ENCODE assay signal across 8 mouse cellular contexts in genomic region chr4:86669780-86670201, GRCm38 (mm10). TPM values are rescaled to one million over a fixed set of nuclear protein-coding genes. Genes with fewer than 3 reads are reported as not detected.
DNase-seq lines count a peak whose midpoint lies in the region; ATAC-seq and TF ChIP-seq lines count a peak whose summit lies in the region.

Gene Plin2, minus strand, starts transcription at chr4:86670060.

- peaks cover 12% of the 10 kb centered on the region for H3K79me2 ChIP-seq in MEL (ENCODE audit: control insufficient read depth, insufficient read depth, low read length, poor library complexity)

- H3K4me1 ChIP-seq in MEL (ENCODE audit: control insufficient read depth in 1 of 2, insufficient read depth in 2 of 2, low read length in 2 of 2), result peaks cover 42 to 67% of the 10 kb centered on the region in 2 experiments
- H3K4me1 ChIP-seq in cerebellum, adult 2 months (ENCODE audit: control insufficient read depth, insufficient read depth, low read length), result peaks cover 6% of the 10 kb centered on the region

- 2% methylated on average over 18 of the region's 18 CpGs for WGBS in cerebellum, adult 2 months

- no peak for TF ChIP-seq CTCF in MEL (IDR thresholded peaks at IDR 0.05 in 2 of 3, conservative IDR thresholded peaks at IDR 0.05 in 1 of 3; ENCODE audit: control insufficient read depth in 1 of 3, insufficient read depth in 1 of 3, low read depth in 2 of 3, low read length in 3 of 3, poor library complexity in 1 of 3, severe bottlenecking in 1 of 3)
- TF ChIP-seq CTCF in cerebellum, adult 2 months (IDR thresholded peaks at IDR 0.05; ENCODE audit: borderline replicate concordance, insufficient read depth, low read depth, low read length), result no peak

- H3K9me3 ChIP-seq in MEL (replicated peaks; ENCODE audit: insufficient read depth, low read length), result no peaks in the 10 kb centered on the region

- peak; percentile 48 to 56; a peak in 2 of 4 replicates for TF ChIP-seq POLR2A in MEL (IDR thresholded peaks at IDR 0.05; ENCODE audit: control insufficient read depth in 1 of 2, insufficient read depth in 1 of 2, low read depth in 1 of 2, low read length in 2 of 2, poor library complexity in 1 of 2)
- peak; percentile 49; the same call in 1 of the 2 replicates for TF ChIP-seq POLR2A in cerebellum, adult 2 months (IDR thresholded peaks at IDR 0.05; ENCODE audit: borderline replicate concordance, insufficient read depth, low read length)

- H3K27ac ChIP-seq in MEL (ENCODE audit: control insufficient read depth, low read depth, low read length), result peak within 1 kb of the TSS; percentile 85
- peak within 1 kb of the TSS; percentile 26; the same call in 1 of the 2 replicates for H3K27ac ChIP-seq in cerebellum, adult 2 months (ENCODE audit: insufficient read depth, low read length)

- peak within 1 kb of the TSS; percentile 82 to 98 for H3K4me3 ChIP-seq in MEL (ENCODE audit: control insufficient read depth in 1 of 2, insufficient read depth in 1 of 2, low read depth in 2 of 2, low read length in 2 of 2)
- H3K4me3 ChIP-seq in cerebellum, adult 2 months (replicated peaks; ENCODE audit: insufficient read depth, low read depth, low read length), result peak within 1 kb of the TSS; percentile 88

- no peak for TF ChIP-seq RAD21 in MEL (IDR thresholded peaks at IDR 0.05; ENCODE audit: low read depth, low read length)

- H3K27me3 ChIP-seq in MEL (ENCODE audit: control insufficient read depth in 1 of 2, insufficient read depth in 2 of 2, low read length in 2 of 2), result no peaks in the 10 kb centered on the region
- H3K27me3 ChIP-seq in cerebellum, adult 2 months (ENCODE audit: control insufficient read depth, insufficient read depth, low read length), result no peaks in the 10 kb centered on the region

- no peak for TF ChIP-seq EP300 in MEL (IDR thresholded peaks at IDR 0.05; ENCODE audit: low read depth in 1 of 2, low read length in 2 of 2)

- DNase-seq in MEL (ENCODE audit: low read depth, low spot score), result peak; percentile 74
- peak; percentile 69 to 70 for DNase-seq in cerebellum, adult 2 months
- DNase-seq in forelimb bud, embryonic 11.5 days (ENCODE audit: low read depth, low spot score), result peak; percentile 32
- DNase-seq in layer of hippocampus, adult 9-11 months, result peak; percentile 28
- DNase-seq in lung, postnatal 14 days, result peak; percentile 81
- peak; percentile 52 for DNase-seq in ovary, postnatal 14 days (ENCODE audit: low spot score)
- DNase-seq in thymus, postnatal 25 days, result peak; percentile 62

- peak within 1 kb of the TSS; percentile 91 for H3K9ac ChIP-seq in MEL (ENCODE audit: control insufficient read depth, low read depth, low read length, poor library complexity, severe bottlenecking)

- peak; percentile 62 to 70 for ATAC-seq in hematopoietic stem cell, adult 5-6 weeks (replicated peaks in 1 of 2; ENCODE audit: insufficient read depth in 1 of 2, low FRiP score in 2 of 2, low TSS enrichment in 1 of 2, low read depth in 1 of 2, poor library complexity in 2 of 2, severe bottlenecking in 2 of 2)

- peaks cover 2 to 64% of the 10 kb centered on the region in 2 experiments; a peak in 3 of 4 replicates for H3K36me3 ChIP-seq in MEL (ENCODE audit: control insufficient read depth in 1 of 2, insufficient read depth in 2 of 2, low read length in 2 of 2)

TF ChIP-seq in MEL, 35 proteins besides CTCF, POLR2A, EP300 and RAD21:
- TF ChIP-seq POLR2AphosphoS5 (IDR thresholded peaks at IDR 0.05; ENCODE audit: borderline replicate concordance, low read depth, low read length), result no peak
- peak in 1 of 2 experiments; percentile 56; a peak in 1 of 4 replicates for TF ChIP-seq USF2 (IDR thresholded peaks at IDR 0.05; ENCODE audit: borderline replicate concordance in 1 of 2, insufficient read depth in 1 of 2, low read depth in 1 of 2, low read length in 2 of 2)
- TF ChIP-seq USF1 (IDR thresholded peaks at IDR 0.05; ENCODE audit: low read depth, low read length), result peak; percentile 94
- no peak; the same call in 1 of the 2 replicates for TF ChIP-seq TBP (IDR thresholded peaks at IDR 0.05; ENCODE audit: low read depth, low read length)
- TF ChIP-seq TCF12 (IDR thresholded peaks at IDR 0.05; ENCODE audit: low read depth, low read length), result 0 out of 2 replicates have a peak, but pooled peaks have one; percentile 31
- TF ChIP-seq MXI1 (IDR thresholded peaks at IDR 0.05; ENCODE audit: low read depth, low read length), result peak; percentile 73; the same call in 1 of the 2 replicates
- TF ChIP-seq MAX (IDR thresholded peaks at IDR 0.05; ENCODE audit: low read length), result peak; percentile 57; the same call in 1 of the 2 replicates
- TF ChIP-seq JUND (IDR thresholded peaks at IDR 0.05; ENCODE audit: low read depth, low read length), result no peak
- TF ChIP-seq MAFK (IDR thresholded peaks at IDR 0.05; ENCODE audit: borderline replicate concordance, low read depth, low read length), result no peak
- no peak for TF ChIP-seq MEF2A (IDR thresholded peaks at IDR 0.05; ENCODE audit: extremely low read depth, insufficient replicate concordance, low read depth, low read length, poor library complexity, severe bottlenecking)
- TF ChIP-seq SIN3A (IDR thresholded peaks at IDR 0.05; ENCODE audit: low read length), result peak; percentile 40
- TF ChIP-seq NELFE (IDR thresholded peaks at IDR 0.05; ENCODE audit: low read depth, low read length), result 0 out of 2 replicates have a peak, but pooled peaks have one; percentile 37
- TF ChIP-seq BHLHE40 (IDR thresholded peaks at IDR 0.05; ENCODE audit: borderline replicate concordance, low read depth, low read length), result peak; percentile 50; the same call in 1 of the 2 replicates
- 0 out of 2 replicates have a peak, but pooled peaks have one; percentile 54 for TF ChIP-seq ZMIZ1 (IDR thresholded peaks at IDR 0.05; ENCODE audit: low read depth, low read length)
- 0 out of 2 replicates have a peak, but pooled peaks have one; percentile 35 for TF ChIP-seq HCFC1 (IDR thresholded peaks at IDR 0.05; ENCODE audit: low read depth, low read length)
- TF ChIP-seq TAL1 (IDR thresholded peaks at IDR 0.05; ENCODE audit: low read length), result no peak

RNA-seq across cellular contexts. Expression of gene Plin2, which starts in this region (rescaled TPM):
- total RNA-seq in MEL (2012; rRNA removed), result 45.9 and 75.9 TPM in 2 replicates
- polyA plus RNA-seq in MEL (2012; ENCODE audit: insufficient read depth in 1 of 2, insufficient read length in 2 of 2, low read depth in 1 of 2, low replicate concordance in 2 of 2, missing spikeins in 1 of 2), result 10 to 100 TPM in 1 of 2 experiments, not detected in 1; 92.2 TPM
- 25.5 and 26.7 TPM in 2 replicates for polyA plus RNA-seq in cerebellum, adult 2 months (2012; rRNA removed)
- 35.1 and 64.9 TPM in 2 replicates for total RNA-seq in hematopoietic stem cell, adult 5-6 weeks (2017)

Comparison
In these comparisons a context has a peak if more than half of its experiments do, and no peak if none do; other contexts are left out.
1. Peak in every context shown above with its lines: DNase-seq, ATAC-seq, H3K4me3 ChIP-seq and H3K27ac ChIP-seq.
2. DNase-seq: peak in every context shown above with its lines; median percentile 81 in lung, postnatal 14 days; 74 in MEL; 70 in cerebellum, adult 2 months; 62 in thymus, postnatal 25 days; 52 in ovary, postnatal 14 days; 32 in forelimb bud, embryonic 11.5 days; 28 in layer of hippocampus, adult 9-11 months.